Mouse (Mus musculus) ZHBTc4 (cell line): ENCODE measurements around the gene Zp1.
A peak's percentile ranks its signal among the peaks of the same experiment; 100 is the strongest.

Experiments used
- DNase-seq: peaks from one replicate; pipeline ENCODE4 v3.0.0-alpha.2; 2011; ENCODE audit warnings: low read depth, low spot score

Zp1 gene

GRCm38 (mm10) chr19:10924220-10924619 is 3.8 kb upstream of the Zp1 start:
- no peak for DNase-seq

- no peak for DNase-seq
These were observed 626 bp upstream of the Zp1 start for GRCm38 (mm10) chr19:10921058-10921457.

GRCm38 (mm10) chr19:10918321-10918991 is 2.0 kb downstream of the Zp1 start:
- DNase-seq, result no peak

- DNase-seq, result no peak
These were observed 3.9 kb downstream of the Zp1 start for GRCm38 (mm10) chr19:10916506-10916905.

GRCm38 (mm10) chr19:10914870-10915269 is 5.6 kb downstream of the Zp1 start:
- no peak for DNase-seq

GRCm38 (mm10) chr19:10914291-10914690 is 6.1 kb downstream of the Zp1 start:
- no peak for DNase-seq

GRCm38 (mm10) chr19:10909087-10909721 is 11.2 kb downstream of the Zp1 start:
- DNase-seq, result no peak

- peak; percentile 69 for DNase-seq
These were observed 12.5 kb downstream of the Zp1 start for GRCm38 (mm10) chr19:10907891-10908290.

- no peak for DNase-seq
These were observed 14.8 kb downstream of the Zp1 start for GRCm38 (mm10) chr19:10905728-10906000.

- DNase-seq, result peak; percentile 65
These were observed 15.3 kb downstream of the Zp1 start for GRCm38 (mm10) chr19:10904927-10905727.

- DNase-seq, result no peak
These were observed 15.9 kb downstream of the Zp1 start for GRCm38 (mm10) chr19:10904512-10904911.

GRCm38 (mm10) chr19:10901046-10901445 is 19.4 kb downstream of the Zp1 start:
- no peak for DNase-seq

GRCm38 (mm10) chr19:10900315-10900714 is 20.1 kb downstream of the Zp1 start:
- no peak for DNase-seq

- no peak for DNase-seq
These were observed 22.9 kb downstream of the Zp1 start for GRCm38 (mm10) chr19:10897491-10897890.

- DNase-seq, result no peak
These were observed 23.6 kb downstream of the Zp1 start for GRCm38 (mm10) chr19:10896849-10897248.

- DNase-seq, result no peak
These were observed 24.7 kb downstream of the Zp1 start for GRCm38 (mm10) chr19:10895708-10896107.

GRCm38 (mm10) chr19:10895016-10895528 is 25.4 kb downstream of the Zp1 start, which contains the start of gene Prpf19:
Prpf19 (plus strand) TSS chr19:10895231.
- peak; percentile 98 for DNase-seq

GRCm38 (mm10) chr19:10892201-10892600 is 28.2 kb downstream of the Zp1 start:
- DNase-seq, result no peak

GRCm38 (mm10) chr19:10881426-10882154 is 38.8 kb downstream of the Zp1 start, which contains the start of gene Tmem109:
Tmem109 (minus strand) TSS chr19:10882001.
- peak; percentile 96 for DNase-seq

- DNase-seq, result no peak
These were observed 39.4 kb downstream of the Zp1 start for GRCm38 (mm10) chr19:10880975-10881425.

- DNase-seq, result peak; percentile 39
These were observed 40.1 kb downstream of the Zp1 start for GRCm38 (mm10) chr19:10880085-10880974.
